Mouse (Mus musculus) kidney, embryonic 16.5 days (tissue): Measurements from ENCODE around the gene Ntm. TPM values are rescaled to one million over a fixed set of nuclear protein-coding genes. Genes with fewer than 3 reads are reported as not detected.
A peak's percentile ranks its signal among the peaks of the same experiment; 100 is the strongest.

ENCODE experiments used
- ATAC-seq: fragments of 200-750 bp; cut with Nextera tagmentation; 2 replicates; pipeline ENCODE4 v1.8.0; 2017; ENCODE audit warnings: moderate TSS enrichment; ENCODE audit not compliant: low FRiP score, low TSS enrichment
- H3K27ac ChIP-seq: fragments of 300-500 bp; sonication (generic); 2 replicates; pipeline ENCODE4 v1.5.1; 2014; ENCODE audit warnings: low read length
- H3K27me3 ChIP-seq: fragments of 300-500 bp; sonication (generic); 2 replicates; pipeline ENCODE4 v1.6.1; 2014; ENCODE audit warnings: low read length, control low read depth, mixed read lengths; ENCODE audit not compliant: insufficient read depth
- H3K36me3 ChIP-seq: fragments of 300-500 bp; sonication (generic); 2 replicates; pipeline ENCODE4 v1.6.1; 2014; ENCODE audit warnings: low read length, control low read depth, mixed read lengths; ENCODE audit not compliant: insufficient read depth
- H3K4me1 ChIP-seq: fragments of 300-500 bp; sonication (generic); 2 replicates; pipeline ENCODE4 v1.6.1; 2014; ENCODE audit warnings: low read length, control low read depth, mixed read lengths; ENCODE audit not compliant: insufficient read depth
- H3K4me2 ChIP-seq: fragments of 300-500 bp; sonication (generic); replicated peaks from 2 replicates; pipeline ENCODE4 v1.6.1; 2014; ENCODE audit warnings: low read depth, low read length
- H3K4me3 ChIP-seq: fragments of 300-500 bp; sonication (generic); 2 replicates; pipeline ENCODE4 v1.5.1; 2014; ENCODE audit warnings: mild to moderate bottlenecking, low read length
- H3K9ac ChIP-seq: fragments of 300-500 bp; sonication (generic); replicated peaks from 2 replicates; pipeline ENCODE4 v1.6.1; 2014; ENCODE audit warnings: low read length
- H3K9me3 ChIP-seq: fragments of 300-500 bp; sonication (generic); 2 replicates; pipeline ENCODE4 v1.6.1; 2016; ENCODE audit warnings: low read length, control low read depth
- whole genome bisulfite sequencing: fragments of 180-500 bp; shearing (Covaris S2); extraction: QIAGEN DNeasy Blood & Tissue Kit; methylation state at CpG from one replicate; pipeline ENCODE4 v1.1.7; 2014; 5-methylcytosine and 5-hydroxymethylcytosine counted together
- polyA plus RNA-seq: library from polyadenylated mRNA; unstranded; fragments of >200 nt; fragmentation: Nextera tagmentation; extraction: Ambion mirVana; gene quantifications from 2 replicates; pipeline ENCODE4 v1.2.1, GENCODE M21; 2015

The Ntm gene
- polyA plus RNA-seq, 1 experiment from 2014 or later = 42.1 TPM

DNA sequence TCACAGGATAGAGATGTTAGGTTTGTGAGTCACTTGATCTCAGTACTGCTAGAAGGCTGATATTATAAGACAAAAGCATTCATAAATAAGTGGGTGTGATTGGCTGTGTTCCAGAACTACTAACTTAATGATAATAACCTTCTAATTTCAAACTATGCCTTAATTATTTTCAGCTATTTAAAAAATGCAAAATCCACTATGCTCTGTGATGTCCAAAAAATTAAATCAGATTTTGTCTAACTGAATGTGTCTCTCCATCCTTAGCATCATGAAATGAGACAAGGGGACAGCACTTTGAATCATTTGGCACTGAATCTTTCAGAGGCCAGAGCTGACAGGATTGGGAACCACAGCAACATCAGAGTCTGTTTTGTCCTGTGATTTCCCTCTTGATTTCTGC, 875.8 kb downstream of the Ntm start:
- Histone ChIP-seq H3K36me3 (no peaks in the 10 kb centered on the region), H3K4me2 (no peak overlapping the region), H3K4me3 (no peak overlapping the region), H3K27ac (no peak overlapping the region), H3K9ac (no peak overlapping the region), H3K4me1 (no peaks in the 10 kb centered on the region), H3K27me3 (no peaks in the 10 kb centered on the region), H3K9me3 (no peaks in the 10 kb centered on the region)
- ATAC-seq = no peak

DNA sequence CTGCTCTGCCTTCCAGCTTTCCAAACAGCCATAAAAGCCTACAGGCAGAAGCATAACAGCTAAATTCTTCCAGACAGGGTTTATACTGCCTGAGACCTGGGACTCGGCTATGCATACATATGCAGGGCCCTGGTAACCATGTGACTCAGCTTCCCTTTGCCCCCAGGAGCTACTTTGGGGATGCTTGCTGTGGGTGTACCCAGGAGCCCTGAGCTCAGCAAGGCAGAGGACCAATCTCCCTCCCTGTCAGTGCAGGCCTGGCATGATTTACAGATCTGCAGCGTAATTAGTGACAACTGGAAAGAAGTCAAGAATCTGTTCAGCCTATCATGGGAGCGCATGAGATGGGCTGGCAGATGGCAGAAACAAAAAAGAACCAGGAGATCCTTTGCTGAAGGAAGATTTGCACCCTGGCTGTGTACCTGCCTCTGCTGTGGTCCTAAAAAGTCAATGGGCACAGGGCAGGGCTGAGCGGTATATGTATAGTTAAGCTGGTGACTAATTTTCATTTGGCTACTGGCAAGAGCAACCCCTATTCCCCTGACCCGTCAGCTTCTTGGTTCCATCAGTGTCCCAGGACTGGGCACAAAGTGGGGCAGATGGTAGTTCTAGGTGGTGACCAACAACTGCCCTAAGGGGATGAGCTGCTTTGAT, 886.9 kb downstream of the Ntm start:
- Histone ChIP-seq H3K27me3 (no peaks in the 10 kb centered on the region), H3K4me2 (no peak overlapping the region), H3K9ac (no peak overlapping the region), H3K36me3 (no peaks in the 10 kb centered on the region), H3K9me3 (no peaks in the 10 kb centered on the region), H3K4me3 (no peak overlapping the region), H3K27ac (no peak overlapping the region), H3K4me1 (no peaks in the 10 kb centered on the region)
- 86% methylated on average over 5 of the region's 5 CpGs for WGBS
- ATAC-seq = no peak

DNA sequence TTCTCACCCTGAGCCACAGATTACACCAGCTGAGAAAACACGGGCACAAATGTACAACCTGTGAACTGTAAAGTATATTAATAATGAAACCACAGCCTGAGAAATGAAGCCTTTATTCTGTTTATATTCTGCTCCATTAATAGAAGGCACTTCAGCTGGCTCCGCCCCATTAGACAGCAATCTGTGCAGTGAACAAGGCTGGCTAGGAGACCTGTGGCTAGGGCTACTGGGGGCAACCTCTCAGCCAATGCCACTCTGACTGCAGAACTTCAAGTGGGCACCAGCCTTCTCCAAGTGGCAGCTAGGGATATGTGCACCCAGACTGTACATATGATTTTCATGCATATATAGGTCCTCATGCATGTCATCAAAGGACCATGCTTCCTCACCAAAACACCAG, 887.7 kb downstream of the Ntm start:
- no peak overlapping the region for H3K9ac ChIP-seq
- no peaks in the 10 kb centered on the region for H3K27me3 ChIP-seq
- WGBS = 82% methylated on average over 2 of the region's 2 CpGs
- H3K4me3 ChIP-seq = no peak overlapping the region
- no peaks in the 10 kb centered on the region for H3K36me3 ChIP-seq
- H3K4me1 ChIP-seq = no peaks in the 10 kb centered on the region
- H3K4me2 ChIP-seq = no peak overlapping the region
- no peaks in the 10 kb centered on the region for H3K9me3 ChIP-seq
- H3K27ac ChIP-seq = no peak overlapping the region
- ATAC-seq = no peak

DNA sequence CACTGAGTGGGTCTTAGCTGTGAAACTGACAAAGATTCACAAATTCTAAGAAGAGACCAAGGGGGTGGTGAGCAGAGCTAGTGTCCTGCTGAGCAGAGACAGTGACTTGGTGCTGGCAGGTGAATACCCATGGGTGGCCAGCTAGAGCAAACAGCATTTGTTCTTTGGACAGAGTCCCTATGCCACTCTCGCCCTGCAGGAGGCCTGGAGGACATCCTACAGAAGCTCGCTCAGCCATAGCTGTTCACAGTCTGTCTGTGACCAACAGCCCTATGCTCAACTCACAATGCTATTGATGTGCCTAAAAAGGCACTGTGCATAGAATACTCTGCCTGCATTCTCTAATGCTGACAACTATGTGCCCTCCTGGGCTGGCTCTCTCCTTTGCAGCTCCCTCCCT, 888.4 kb downstream of the Ntm start:
- no peaks in the 10 kb centered on the region for H3K27me3 ChIP-seq
- WGBS = 82% methylated on average over 2 of the region's 2 CpGs
- no peaks in the 10 kb centered on the region for H3K36me3 ChIP-seq

DNA sequence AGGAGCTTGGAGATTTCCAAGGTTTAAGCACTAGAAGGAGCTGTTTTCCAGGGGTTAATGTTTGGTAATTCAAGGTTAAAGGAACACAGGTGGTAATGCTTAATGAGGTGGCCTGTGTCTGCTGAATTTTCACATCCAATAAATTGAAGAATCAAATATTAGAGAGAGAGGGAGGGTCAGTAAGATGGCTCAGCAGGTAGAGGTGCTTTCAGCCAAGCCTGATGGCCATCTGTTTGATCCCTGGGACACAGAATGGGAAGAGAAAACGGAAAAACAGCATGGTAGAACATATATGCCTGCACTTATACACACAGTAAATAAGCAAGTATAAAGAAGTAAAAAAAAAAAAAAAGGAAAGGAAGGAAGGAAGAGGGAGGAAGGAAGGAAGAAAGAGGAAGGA, 890.9 kb downstream of the Ntm start:
- Histone ChIP-seq H3K27ac (no peak overlapping the region), H3K9ac (no peak overlapping the region), H3K27me3 (no peaks in the 10 kb centered on the region), H3K4me2 (no peak overlapping the region), H3K36me3 (no peaks in the 10 kb centered on the region), H3K4me3 (no peak overlapping the region), H3K9me3 (no peaks in the 10 kb centered on the region), H3K4me1 (no peaks in the 10 kb centered on the region)
- 87% methylated on average over 1 of the region's 1 CpGs for WGBS
- no peak for ATAC-seq

More for the DNA sequence above, 888.4 kb downstream of the Ntm start:
- Histone ChIP-seq H3K4me2 (no peak overlapping the region), H3K9me3 (no peaks in the 10 kb centered on the region), H3K4me3 (no peak overlapping the region), H3K9ac (no peak overlapping the region), H3K27ac (no peak overlapping the region), H3K4me1 (no peaks in the 10 kb centered on the region)
- no peak for ATAC-seq

DNA sequence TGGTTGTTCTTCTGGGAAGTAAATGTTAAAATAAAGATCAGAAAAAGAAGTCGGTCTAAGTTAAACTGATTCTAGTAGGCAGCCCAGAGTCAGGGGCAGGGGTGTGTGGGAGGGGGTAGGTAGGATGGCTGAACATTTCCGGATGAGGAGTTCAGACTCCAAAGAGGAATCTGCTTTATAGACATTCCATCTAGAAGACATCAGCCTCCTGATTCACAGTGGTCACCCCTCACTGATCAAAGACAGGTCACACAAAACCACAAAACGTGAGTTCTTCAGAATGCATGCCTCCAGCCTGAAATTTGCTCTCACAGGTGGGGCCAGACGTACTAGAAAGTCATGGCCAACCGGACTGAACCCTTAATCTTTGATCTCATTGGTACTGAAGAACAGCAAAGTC, 895.4 kb downstream of the Ntm start:
- Histone ChIP-seq H3K9me3 (no peaks in the 10 kb centered on the region), H3K27me3 (no peaks in the 10 kb centered on the region), H3K9ac (no peak overlapping the region), H3K4me1 (no peaks in the 10 kb centered on the region), H3K27ac (no peak overlapping the region), H3K36me3 (no peaks in the 10 kb centered on the region), H3K4me3 (no peak overlapping the region), H3K4me2 (no peak overlapping the region)
- WGBS = 33% methylated on average over 5 of the region's 5 CpGs
- peak; percentile 73 for ATAC-seq

DNA sequence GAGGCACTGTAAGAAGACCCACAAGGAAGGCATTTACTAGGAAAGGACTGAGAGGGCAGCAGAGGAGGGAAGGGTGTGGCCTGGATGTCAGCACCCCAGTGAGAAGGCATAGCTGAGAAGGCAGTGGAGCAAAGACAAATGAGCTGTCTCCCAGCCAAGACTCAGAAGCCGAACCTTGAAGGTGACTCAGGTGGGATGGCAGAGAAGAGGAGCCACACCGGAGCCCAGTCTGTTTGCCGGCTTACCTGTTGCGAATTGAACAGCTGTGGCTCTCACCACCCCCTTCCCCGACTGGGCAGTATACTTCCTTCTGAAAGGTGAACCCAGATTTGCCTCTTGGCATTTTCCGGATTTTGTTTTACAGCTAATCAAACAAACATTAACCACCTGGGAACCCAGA, 902.6 kb downstream of the Ntm start:
- no peak overlapping the region for H3K27ac ChIP-seq
- H3K4me2 ChIP-seq = no peak overlapping the region; the same call in 1 of the 2 replicates
- peaks cover 13% of the 10 kb centered on the region for H3K4me1 ChIP-seq
- no peaks in the 10 kb centered on the region for H3K9me3 ChIP-seq
- no peaks in the 10 kb centered on the region for H3K27me3 ChIP-seq
- H3K4me3 ChIP-seq = no peak overlapping the region
- peak; percentile 51; the same call in 1 of the 2 replicates for ATAC-seq
- no peaks in the 10 kb centered on the region for H3K36me3 ChIP-seq
- no peak overlapping the region for H3K9ac ChIP-seq
- 36% methylated on average over 6 of the region's 6 CpGs for WGBS

DNA sequence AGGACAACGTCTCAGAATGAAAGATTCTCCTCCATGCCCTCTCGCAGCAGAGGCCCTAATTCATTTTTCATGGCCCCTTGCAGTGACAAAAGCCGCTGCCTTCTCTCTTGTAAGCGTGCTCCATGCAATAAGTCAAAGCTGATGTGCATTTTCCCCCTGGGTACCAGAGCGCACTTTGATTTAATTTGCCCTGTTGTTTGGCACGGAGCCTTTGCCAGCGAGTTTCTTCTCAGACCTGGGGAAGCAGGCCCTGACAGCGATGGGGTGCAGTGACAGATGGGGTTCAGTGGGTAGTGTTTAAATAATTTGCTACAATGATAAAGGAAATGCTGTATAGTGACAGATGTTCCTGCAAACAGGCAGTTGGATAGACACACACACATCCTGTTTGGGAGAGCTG, 904.1 kb downstream of the Ntm start:
- no peak overlapping the region for H3K27ac ChIP-seq
- H3K9me3 ChIP-seq = no peaks in the 10 kb centered on the region
- no peaks in the 10 kb centered on the region for H3K27me3 ChIP-seq
- H3K4me2 ChIP-seq = no peak overlapping the region
- H3K9ac ChIP-seq = no peak overlapping the region
- WGBS = 60% methylated on average over 8 of the region's 8 CpGs
- ATAC-seq = no peak
- peaks cover 13% of the 10 kb centered on the region for H3K4me1 ChIP-seq
- H3K36me3 ChIP-seq = no peaks in the 10 kb centered on the region
- no peak overlapping the region for H3K4me3 ChIP-seq

DNA sequence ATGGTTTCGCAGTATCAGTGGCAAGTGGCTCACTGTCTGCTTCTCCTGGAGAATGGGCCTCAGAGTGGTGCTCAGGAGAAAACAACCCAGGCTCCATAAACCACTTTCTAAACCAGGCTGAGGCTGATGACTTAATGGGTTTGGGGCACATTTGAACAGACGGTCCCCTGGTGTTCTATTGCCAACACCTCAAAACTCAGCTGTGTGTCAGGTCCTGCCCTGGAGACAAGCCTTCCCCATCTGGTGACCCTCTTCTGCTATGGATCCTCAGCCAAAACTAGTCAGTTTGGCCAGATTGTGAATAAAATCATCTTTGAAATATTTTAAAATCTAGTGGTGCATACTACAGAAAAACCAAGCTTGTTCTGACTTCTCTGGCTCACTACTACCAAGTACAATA, 907.3 kb downstream of the Ntm start:
- Histone ChIP-seq H3K4me2 (no peak overlapping the region), H3K4me1 (peaks cover 8% of the 10 kb centered on the region), H3K27ac (no peak overlapping the region), H3K27me3 (no peaks in the 10 kb centered on the region), H3K36me3 (no peaks in the 10 kb centered on the region), H3K4me3 (no peak overlapping the region), H3K9ac (no peak overlapping the region), H3K9me3 (no peaks in the 10 kb centered on the region)
- 84% methylated on average over 2 of the region's 2 CpGs for WGBS
- no peak for ATAC-seq

DNA sequence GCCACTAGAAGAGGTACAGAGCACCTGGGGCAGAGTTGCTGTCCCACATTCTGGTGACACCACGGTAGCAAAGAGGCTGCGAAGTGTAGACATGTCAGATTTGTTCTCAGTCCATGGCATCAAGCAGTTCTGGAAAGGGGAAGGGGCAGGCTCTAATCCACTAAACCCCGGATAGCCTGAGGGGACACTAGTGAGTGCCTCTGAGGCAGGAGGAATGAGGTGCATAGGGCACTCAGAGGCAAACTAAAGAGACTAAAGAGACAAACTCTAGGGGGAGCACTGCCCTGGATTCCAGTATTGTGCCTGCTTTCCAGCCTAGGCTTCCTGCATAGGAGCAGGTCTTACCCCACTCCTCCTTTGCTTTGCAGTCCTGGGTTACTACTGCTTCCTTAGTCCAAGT, 926.5 kb downstream of the Ntm start:
- Histone ChIP-seq H3K4me2 (no peak overlapping the region), H3K4me3 (no peak overlapping the region), H3K36me3 (no peaks in the 10 kb centered on the region), H3K9ac (no peak overlapping the region), H3K9me3 (no peaks in the 10 kb centered on the region), H3K27me3 (no peaks in the 10 kb centered on the region), H3K4me1 (no peaks in the 10 kb centered on the region), H3K27ac (no peak overlapping the region)
- ATAC-seq = 0 out of 2 replicates have a peak, but pooled peaks have one; percentile 15
- 50% methylated on average over 3 of the region's 3 CpGs for WGBS
